Mouse (Mus musculus) heart, adult 2 months (tissue): Measurements from ENCODE around the gene Nr2e1. TPM values are rescaled to one million over a fixed set of nuclear protein-coding genes. Genes with fewer than 3 reads are reported as not detected.

Source experiments
- DNase-seq, 2 experiments: peaks; one replicate each; pipeline ENCODE4 v3.0.0; 2021
- H3K27ac ChIP-seq: fragments of 200-600 bp; 2 replicates; pipeline ENCODE4 v1.8.1; 2022
- H3K27me3 ChIP-seq: fragments of 200-500 bp; 2 replicates; pipeline ENCODE4 v1.6.1; 2012; ENCODE audit warnings: mild to moderate bottlenecking, low read length, inconsistent platforms, mixed read lengths; ENCODE audit not compliant: control insufficient read depth, insufficient read depth
- H3K36me3 ChIP-seq: fragments of 200-500 bp; 2 replicates; pipeline ENCODE4 v1.6.1; 2012; ENCODE audit warnings: low read length, inconsistent platforms; ENCODE audit not compliant: control insufficient read depth, insufficient read depth
- H3K4me1 ChIP-seq: fragments of 200-500 bp; 2 replicates; pipeline ENCODE4 v1.6.1; 2011; ENCODE audit warnings: low read length; ENCODE audit not compliant: control insufficient read depth, insufficient read depth
- H3K4me3 ChIP-seq: fragments of 200-600 bp; 2 replicates; pipeline ENCODE4 v1.8.1; 2022
- H3K79me2 ChIP-seq: fragments of 200-500 bp; replicated peaks from 2 replicates; pipeline ENCODE4 v1.6.1; 2012; ENCODE audit warnings: mild to moderate bottlenecking, inconsistent platforms, low read length, moderate library complexity, mixed read lengths; ENCODE audit not compliant: control insufficient read depth, insufficient read depth
- H3K9ac ChIP-seq: fragments of 200-500 bp; 2 replicates; pipeline ENCODE4 v1.6.1; 2012; ENCODE audit warnings: low read depth, mild to moderate bottlenecking, control low read depth, inconsistent platforms, low read length, mixed read lengths
- CTCF ChIP-seq: fragments of 200-600 bp; IDR thresholded peaks from 2 replicates; pipeline ENCODE4 v1.8.1; 2022; ENCODE audit warnings: antibody characterized with exemption, mild to moderate bottlenecking, moderate library complexity
- EP300 ChIP-seq: fragments of 200-500 bp; IDR thresholded peaks from 2 replicates; pipeline ENCODE4 v1.6.1; 2011; ENCODE audit warnings: low read depth, low read length, control low read depth; ENCODE audit not compliant: insufficient read depth
- POLR2A ChIP-seq: fragments of 200-500 bp; IDR thresholded peaks from 2 replicates; pipeline ENCODE4 v1.6.1; 2011; ENCODE audit warnings: mild to moderate bottlenecking, low read depth, low read length, control low read depth; ENCODE audit not compliant: insufficient read depth
- WGBS: fragments of 180-500 bp; shearing (Covaris S2); methylation state at CpG from one replicate; pipeline ENCODE4 v1.1.7; 2018; 5-methylcytosine and 5-hydroxymethylcytosine counted together
- intact Hi-C: fragments of 180-260 bp; cut with DNase I; formaldehyde crosslinking; loops from one replicate; pipeline ENCODE4 v1.15.1; 2025
- polyA plus RNA-seq: library from polyadenylated mRNA; depleted of rRNA; stranded (reverse); fragments of >200 nt; gene quantifications from 2 replicates; pipeline ENCODE4 v1.2.3, GENCODE M21; 2012
- total RNA-seq, 2 experiments: library from RNA; stranded (reverse); gene quantifications; 2 replicates each; pipeline ENCODE4 v1.2.3; 2021

Nr2e1 gene
- total and polyA plus RNA-seq, 3 experiments = not detected

- DNase-seq = no peak
- intact Hi-C loops = no loop called here
- Histone ChIP-seq H3K4me3 (no peak overlapping the region), H3K9ac (no peak overlapping the region), H3K4me1 (no peaks in the 10 kb centered on the region), H3K79me2 (no peaks in the 10 kb centered on the region), H3K36me3 (no peaks in the 10 kb centered on the region), H3K27me3 (no peaks in the 10 kb centered on the region), H3K27ac (no peak overlapping the region)
- 74% methylated on average over 6 of the region's 6 CpGs for WGBS
- no peak for TF ChIP-seq CTCF
- no peak for TF ChIP-seq EP300
Observed at GRCm38 (mm10) chr10:42545707-42546503, 37.5 kb downstream of the Nr2e1 start.

DNA sequence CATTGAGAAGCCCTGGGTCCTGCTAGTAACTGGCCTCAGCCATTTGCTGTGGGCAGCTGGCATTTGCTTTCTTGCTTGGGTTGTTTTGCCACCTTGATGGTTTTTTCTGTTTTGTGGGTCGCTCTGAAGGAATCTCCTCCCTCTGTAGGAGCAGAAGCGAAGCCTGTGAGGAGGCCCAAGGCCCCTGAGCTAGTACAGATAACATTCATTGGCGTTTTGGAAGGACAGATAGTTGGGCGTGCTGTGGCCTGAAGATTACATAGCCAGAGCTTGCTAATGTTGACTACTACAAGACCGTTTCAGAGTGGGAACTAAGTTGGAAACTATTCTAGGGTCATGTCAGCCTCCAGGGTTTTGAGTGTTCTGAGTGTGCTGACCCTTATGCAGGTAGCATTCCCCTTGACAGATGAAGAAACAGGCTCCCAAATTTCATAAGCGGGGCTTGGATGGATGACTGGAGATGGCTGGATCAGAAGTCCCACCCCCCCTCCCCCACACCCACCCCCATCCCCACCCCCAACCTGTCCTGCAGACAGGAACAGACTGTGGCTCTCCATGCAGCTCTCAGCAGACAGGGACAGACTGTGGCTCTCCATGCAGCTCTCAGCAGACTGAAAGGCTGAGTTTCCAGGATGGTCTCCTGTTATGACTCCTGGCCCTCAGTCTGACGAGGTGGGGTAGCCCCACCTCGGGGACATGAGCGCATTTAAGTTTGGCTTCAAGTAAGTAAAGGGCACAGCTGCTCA, 45.7 kb downstream of the Nr2e1 start:
- intact Hi-C loops = no loop called here
- TF ChIP-seq EP300 = no peak
- TF ChIP-seq POLR2A = no peak
- TF ChIP-seq CTCF = no peak
- Histone ChIP-seq H3K4me1 (no peaks in the 10 kb centered on the region), H3K9ac (no peak overlapping the region), H3K79me2 (no peaks in the 10 kb centered on the region), H3K27me3 (no peaks in the 10 kb centered on the region), H3K36me3 (no peaks in the 10 kb centered on the region), H3K4me3 (no peak overlapping the region), H3K27ac (no peak overlapping the region)
- no peak for DNase-seq
- 66% methylated on average over 9 of the region's 9 CpGs for WGBS

DNA sequence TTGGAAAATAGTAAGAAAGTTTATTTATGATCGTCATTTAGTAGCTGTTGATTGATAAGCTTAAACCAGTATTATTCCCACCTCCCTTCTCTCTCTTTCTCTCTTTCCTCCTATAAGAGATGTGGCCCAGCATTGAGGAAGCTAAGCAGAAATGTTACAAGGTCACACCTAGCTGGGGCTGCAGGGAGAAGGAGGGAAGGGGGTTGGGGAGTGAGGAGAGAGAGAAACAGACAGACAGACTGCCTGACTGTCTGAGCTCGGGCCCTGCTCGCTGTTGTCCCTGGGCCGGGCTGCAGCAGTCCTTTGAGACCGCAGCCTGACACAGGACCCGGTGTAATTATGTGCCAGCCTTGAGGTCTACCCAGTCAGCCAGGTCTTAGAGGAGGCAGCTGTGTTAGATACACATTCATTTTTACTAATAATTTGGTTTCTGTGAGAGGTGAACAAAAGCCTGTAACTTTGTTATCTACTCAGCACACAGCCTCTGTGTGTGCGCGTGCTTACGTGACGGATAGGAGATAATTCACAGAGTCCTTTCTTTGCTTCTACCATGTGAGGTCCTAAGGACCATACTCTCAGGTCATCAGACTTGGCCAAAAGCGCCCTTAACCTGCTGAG, 49.5 kb downstream of the Nr2e1 start:
- Histone ChIP-seq H3K79me2 (no peaks in the 10 kb centered on the region), H3K4me1 (no peaks in the 10 kb centered on the region), H3K4me3 (no peak overlapping the region), H3K9ac (no peak overlapping the region), H3K36me3 (no peaks in the 10 kb centered on the region), H3K27ac (no peak overlapping the region), H3K27me3 (no peaks in the 10 kb centered on the region)
- intact Hi-C loops = no loop called here
- DNase-seq = no peak
- TF ChIP-seq CTCF (no peak), POLR2A (no peak), EP300 (no peak)
- 88% methylated on average over 11 of the region's 11 CpGs for WGBS

DNA sequence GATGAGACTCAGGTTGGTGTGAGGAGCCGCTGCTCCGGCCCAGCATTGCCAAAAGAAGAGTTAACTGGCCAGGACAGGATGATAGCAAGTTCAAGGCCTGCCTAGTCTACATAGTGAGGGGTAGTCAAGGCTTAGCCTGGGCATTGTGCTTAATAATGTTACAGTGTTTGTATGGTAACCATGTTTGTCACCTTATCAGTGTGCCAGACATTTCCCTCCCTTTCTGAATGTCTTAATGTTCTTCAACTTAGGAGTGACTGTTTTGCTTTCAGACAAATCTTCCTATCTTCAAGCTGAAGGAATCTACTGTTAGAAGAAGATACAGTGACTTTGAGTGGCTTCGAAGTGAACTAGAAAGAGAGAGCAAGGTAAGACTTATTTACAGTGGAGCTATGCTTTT, 57.8 kb downstream of the Nr2e1 start:
- TF ChIP-seq CTCF (no peak), EP300 (no peak), POLR2A (no peak)
- H3K36me3 ChIP-seq = peaks cover 16% of the 10 kb centered on the region
- WGBS = 94% methylated on average over 3 of the region's 3 CpGs
- no peak overlapping the region for H3K9ac ChIP-seq
- H3K79me2 ChIP-seq = peaks cover 3% of the 10 kb centered on the region
- H3K4me1 ChIP-seq = peaks cover 5% of the 10 kb centered on the region
- H3K4me3 ChIP-seq = no peak overlapping the region
- no peak overlapping the region for H3K27ac ChIP-seq
- DNase-seq = no peak
- intact Hi-C loops = no loop called here
- H3K27me3 ChIP-seq = no peaks in the 10 kb centered on the region

GRCm38 (mm10) chr10:42523556-42524162, 59.8 kb downstream of the Nr2e1 start:
- WGBS = 86% methylated on average over 11 of the region's 11 CpGs
- peaks cover 21% of the 10 kb centered on the region for H3K36me3 ChIP-seq
- peaks cover 7% of the 10 kb centered on the region for H3K4me1 ChIP-seq

More at GRCm38 (mm10) chr10:42523556-42524162, 59.8 kb downstream of the Nr2e1 start:
- Histone ChIP-seq H3K27me3 (no peaks in the 10 kb centered on the region), H3K27ac (no peak overlapping the region), H3K4me3 (no peak overlapping the region), H3K79me2 (peaks cover 6% of the 10 kb centered on the region), H3K9ac (no peak overlapping the region)
- TF ChIP-seq POLR2A (no peak), CTCF (no peak), EP300 (no peak)
- no peak for DNase-seq
- intact Hi-C loops = no loop called here
